Mouse (Mus musculus): ENCODE measurements around the gene Rbl2.

The Rbl2 gene

GRCm38 (mm10) chr8:91111868-91112477, 42.1 kb downstream of the Rbl2 start:
- no peak for DNase-seq

GRCm38 (mm10) chr8:91114428-91114827, 44.6 kb downstream of the Rbl2 start:
- no peak for DNase-seq

- DNase-seq = no peak
These were observed 45.1 kb downstream of the Rbl2 start for GRCm38 (mm10) chr8:91114910-91115309.

- DNase-seq = no peak
These were observed 47.7 kb downstream of the Rbl2 start for GRCm38 (mm10) chr8:91117537-91117936.

GRCm38 (mm10) chr8:91118131-91118530, 48.3 kb downstream of the Rbl2 start:
- DNase-seq = peak in 1 of 2 experiments; percentile 16

- no peak for DNase-seq
These were observed 54.5 kb downstream of the Rbl2 start for GRCm38 (mm10) chr8:91124315-91124714.

GRCm38 (mm10) chr8:91126786-91127185, 56.9 kb downstream of the Rbl2 start:
- no peak for DNase-seq

- no peak for DNase-seq
These were observed 62.9 kb downstream of the Rbl2 start for GRCm38 (mm10) chr8:91132731-91133130.

- DNase-seq = no peak
These were observed 63.7 kb downstream of the Rbl2 start for GRCm38 (mm10) chr8:91133441-91134069.

- DNase-seq = peak; percentile 100
These were observed 64.2 kb downstream of the Rbl2 start for GRCm38 (mm10) chr8:91134070-91134475.

- DNase-seq = peak; percentile 33 to 46
These were observed 64.8 kb downstream of the Rbl2 start for GRCm38 (mm10) chr8:91134659-91135058.

- DNase-seq = no peak
These were observed 65.7 kb downstream of the Rbl2 start for GRCm38 (mm10) chr8:91135308-91136181.

GRCm38 (mm10) chr8:91140828-91141227, 71.0 kb downstream of the Rbl2 start:
- DNase-seq = no peak

GRCm38 (mm10) chr8:91147715-91148114, 77.9 kb downstream of the Rbl2 start:
- peak; percentile 75 for DNase-seq

- DNase-seq = peak in 1 of 2 experiments; percentile 26
These were observed 78.9 kb downstream of the Rbl2 start for GRCm38 (mm10) chr8:91148643-91149178.

- DNase-seq = no peak
These were observed 79.4 kb downstream of the Rbl2 start for GRCm38 (mm10) chr8:91149298-91149697.

GRCm38 (mm10) chr8:91151531-91151930, 81.7 kb downstream of the Rbl2 start:
- DNase-seq = no peak

GRCm38 (mm10) chr8:91153831-91154230, 84.0 kb downstream of the Rbl2 start:
- no peak for DNase-seq

GRCm38 (mm10) chr8:91154564-91154963, 84.7 kb downstream of the Rbl2 start:
- DNase-seq = peak in 1 of 2 experiments; percentile 36

- DNase-seq = no peak
These were observed 88.8 kb downstream of the Rbl2 start for GRCm38 (mm10) chr8:91158617-91159016.

- no peak for DNase-seq
These were observed 90.3 kb downstream of the Rbl2 start for GRCm38 (mm10) chr8:91159959-91160800.

- no peak for DNase-seq
These were observed 100.3 kb downstream of the Rbl2 start for GRCm38 (mm10) chr8:91170152-91170551.

Data from cerebellum, postnatal 14 days (tissue).